Mouse (Mus musculus) liver, embryonic 11.5 days (tissue): Measurements from ENCODE around the gene Wnt10b. TPM values are rescaled to one million over a fixed set of nuclear protein-coding genes. Genes with fewer than 3 reads are reported as not detected.

ENCODE experiments used
- ATAC-seq: fragments of 200-750 bp; cut with Nextera tagmentation; replicated peaks from 2 replicates; pipeline ENCODE4 v1.8.0; 2017; ENCODE audit warnings: moderate number of reproducible peaks, mild to moderate bottlenecking, moderate TSS enrichment, moderate library complexity; ENCODE audit not compliant: low FRiP score
- DNase-seq: peaks from one replicate; pipeline ENCODE4 v3.0.0-alpha.2; 2017; ENCODE audit warnings: low spot score
- H3K27ac ChIP-seq: fragments of 300-500 bp; sonication (generic); 2 replicates; pipeline ENCODE4 v1.5.1; 2014; ENCODE audit warnings: mild to moderate bottlenecking, low read depth, low read length, control low read depth
- H3K27me3 ChIP-seq: fragments of 300-500 bp; sonication (generic); replicated peaks from 2 replicates; pipeline ENCODE4 v1.6.1; 2014; ENCODE audit warnings: low read length, mixed read lengths; ENCODE audit not compliant: control insufficient read depth, insufficient read depth
- H3K36me3 ChIP-seq: fragments of 300-500 bp; sonication (generic); 2 replicates; pipeline ENCODE4 v1.6.1; 2014; ENCODE audit warnings: mild to moderate bottlenecking, low read length, moderate library complexity, mixed read lengths; ENCODE audit not compliant: control insufficient read depth, insufficient read depth
- H3K4me1 ChIP-seq: fragments of 300-500 bp; sonication (generic); replicated peaks from 2 replicates; pipeline ENCODE4 v1.6.1; 2014; ENCODE audit warnings: low read length, mixed read lengths; ENCODE audit not compliant: control insufficient read depth, insufficient read depth
- H3K4me2 ChIP-seq: fragments of 300-500 bp; sonication (generic); 2 replicates; pipeline ENCODE4 v1.6.1; 2014; ENCODE audit warnings: mild to moderate bottlenecking, control low read depth, moderate library complexity
- H3K4me3 ChIP-seq: fragments of 300-500 bp; sonication (generic); 2 replicates; pipeline ENCODE4 v1.5.1; 2014; ENCODE audit warnings: low read depth, low read length, control low read depth
- H3K9ac ChIP-seq: fragments of 300-500 bp; sonication (generic); 2 replicates; pipeline ENCODE4 v1.6.1; 2014; ENCODE audit warnings: low read depth, low read length, control low read depth
- H3K9me3 ChIP-seq: fragments of 300-500 bp; sonication (generic); 2 replicates; pipeline ENCODE4 v1.6.1; 2016; ENCODE audit warnings: low read length, inconsistent platforms, mixed read lengths; ENCODE audit not compliant: control insufficient read depth
- WGBS: fragments of 180-500 bp; shearing (Covaris S2); extraction: QIAGEN DNeasy Blood & Tissue Kit; methylation state at CpG from one replicate; pipeline ENCODE4 v1.1.7; 2014; 5-methylcytosine and 5-hydroxymethylcytosine counted together
- polyA plus RNA-seq: library from polyadenylated mRNA; unstranded; fragments of >200 nt; fragmentation: Nextera tagmentation; extraction: Ambion mirVana; gene quantifications from 2 replicates; pipeline ENCODE4 v1.2.1, GENCODE M21; 2014

Wnt10b gene
- polyA plus RNA-seq, 1 experiment from 2014 or later = not detected

DNA sequence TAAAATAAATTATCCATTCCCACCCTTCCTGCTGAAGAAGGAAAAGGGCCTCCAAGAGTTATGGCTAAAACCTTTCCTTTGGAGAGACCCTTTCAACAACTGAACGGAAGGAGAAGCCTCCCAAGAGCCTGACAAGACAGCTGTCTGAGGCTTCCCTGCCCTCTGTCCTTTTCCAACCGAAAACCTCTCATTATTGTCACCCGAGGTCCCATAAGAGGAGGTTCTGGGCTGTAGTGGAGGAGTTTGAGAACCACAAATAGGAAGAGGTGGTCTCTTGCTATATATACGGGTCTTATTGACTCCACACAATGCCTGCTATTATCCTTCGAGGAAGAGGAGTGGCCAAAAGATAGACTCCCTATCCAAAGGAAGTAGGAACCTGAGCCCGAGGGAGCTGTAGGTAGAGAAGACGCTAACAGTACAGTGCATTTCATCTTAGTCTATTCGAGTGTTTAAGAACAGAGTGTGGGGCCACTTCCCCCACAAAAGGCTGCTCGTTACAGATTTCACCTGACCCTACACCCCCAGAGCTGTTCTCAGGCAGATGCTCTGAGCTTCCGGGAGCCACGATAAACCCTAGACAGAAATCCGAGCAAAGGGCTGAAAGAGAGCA is 6.0 kb downstream of the Wnt10b start:
- no peak for DNase-seq

DNA sequence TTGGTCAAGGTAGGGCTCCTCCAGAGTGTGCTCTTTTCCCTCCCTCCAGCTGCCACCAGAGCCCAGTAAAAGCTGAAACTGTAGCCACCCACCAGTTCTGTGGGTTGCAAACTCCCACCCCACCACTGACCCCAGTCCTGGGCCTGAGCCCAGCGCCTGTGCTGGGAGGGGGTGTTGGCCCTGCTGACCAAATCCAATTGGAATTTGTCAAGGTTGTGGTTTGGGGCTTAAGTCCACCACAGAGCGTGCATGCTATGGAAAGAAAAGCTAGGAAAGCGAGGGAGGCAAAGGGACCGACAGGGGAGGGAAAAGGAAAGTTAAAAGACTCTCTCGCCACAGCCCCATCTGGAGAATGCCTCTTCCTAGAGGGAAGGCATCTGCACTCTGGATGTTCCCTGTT is 9.7 kb downstream of the Wnt10b start:
- no peak for ATAC-seq
- Histone ChIP-seq H3K27me3 (peaks cover 48% of the 10 kb centered on the region), H3K9ac (no peak overlapping the region)

More for the DNA sequence above, 6.0 kb downstream of the Wnt10b start:
- Histone ChIP-seq H3K9ac (no peak overlapping the region), H3K4me1 (peaks cover 27% of the 10 kb centered on the region), H3K27me3 (peaks cover 78% of the 10 kb centered on the region), H3K36me3 (no peaks in the 10 kb centered on the region), H3K4me3 (peak overlapping the region; percentile 46), H3K4me2 (peak overlapping the region; percentile 70), H3K27ac (no peak overlapping the region), H3K9me3 (no peaks in the 10 kb centered on the region)
- WGBS = 6% methylated on average over 12 of the region's 12 CpGs
- no peak for ATAC-seq

DNA sequence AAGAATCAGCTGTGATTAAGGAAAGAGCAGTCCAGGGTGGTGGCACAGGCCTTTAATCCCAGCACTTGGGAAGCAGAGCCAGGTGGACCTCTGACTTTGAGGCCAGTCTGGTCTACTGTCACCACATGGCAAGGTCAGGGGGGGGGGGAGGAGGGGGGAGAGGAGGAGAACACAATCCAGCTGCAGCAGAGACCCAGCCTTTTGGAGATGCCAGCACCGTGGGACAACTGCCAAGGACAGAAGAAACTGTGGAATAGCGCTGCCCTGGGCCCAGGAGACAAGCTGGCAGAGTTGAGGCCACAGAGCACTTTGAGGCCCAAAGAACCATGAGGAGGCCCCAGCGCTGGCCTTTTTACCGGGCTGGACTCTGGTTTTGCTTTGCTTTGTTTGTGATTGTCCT is 12.0 kb downstream of the Wnt10b start:
- Histone ChIP-seq H3K4me3 (no peak overlapping the region), H3K36me3 (no peaks in the 10 kb centered on the region), H3K9me3 (no peaks in the 10 kb centered on the region), H3K4me2 (no peak overlapping the region), H3K9ac (no peak overlapping the region), H3K27ac (no peak overlapping the region), H3K27me3 (peaks cover 26% of the 10 kb centered on the region), H3K4me1 (peaks cover 14% of the 10 kb centered on the region)
- 77% methylated on average over 4 of the region's 4 CpGs for WGBS
- ATAC-seq = no peak
- DNase-seq = no peak

More for the DNA sequence above, 9.7 kb downstream of the Wnt10b start:
- no peaks in the 10 kb centered on the region for H3K9me3 ChIP-seq
- H3K4me2 ChIP-seq = no peak overlapping the region
- DNase-seq = no peak
- H3K4me3 ChIP-seq = no peak overlapping the region
- H3K36me3 ChIP-seq = no peaks in the 10 kb centered on the region
- H3K4me1 ChIP-seq = peaks cover 18% of the 10 kb centered on the region
- WGBS = 32% methylated on average over 5 of the region's 5 CpGs
- no peak overlapping the region for H3K27ac ChIP-seq

DNA sequence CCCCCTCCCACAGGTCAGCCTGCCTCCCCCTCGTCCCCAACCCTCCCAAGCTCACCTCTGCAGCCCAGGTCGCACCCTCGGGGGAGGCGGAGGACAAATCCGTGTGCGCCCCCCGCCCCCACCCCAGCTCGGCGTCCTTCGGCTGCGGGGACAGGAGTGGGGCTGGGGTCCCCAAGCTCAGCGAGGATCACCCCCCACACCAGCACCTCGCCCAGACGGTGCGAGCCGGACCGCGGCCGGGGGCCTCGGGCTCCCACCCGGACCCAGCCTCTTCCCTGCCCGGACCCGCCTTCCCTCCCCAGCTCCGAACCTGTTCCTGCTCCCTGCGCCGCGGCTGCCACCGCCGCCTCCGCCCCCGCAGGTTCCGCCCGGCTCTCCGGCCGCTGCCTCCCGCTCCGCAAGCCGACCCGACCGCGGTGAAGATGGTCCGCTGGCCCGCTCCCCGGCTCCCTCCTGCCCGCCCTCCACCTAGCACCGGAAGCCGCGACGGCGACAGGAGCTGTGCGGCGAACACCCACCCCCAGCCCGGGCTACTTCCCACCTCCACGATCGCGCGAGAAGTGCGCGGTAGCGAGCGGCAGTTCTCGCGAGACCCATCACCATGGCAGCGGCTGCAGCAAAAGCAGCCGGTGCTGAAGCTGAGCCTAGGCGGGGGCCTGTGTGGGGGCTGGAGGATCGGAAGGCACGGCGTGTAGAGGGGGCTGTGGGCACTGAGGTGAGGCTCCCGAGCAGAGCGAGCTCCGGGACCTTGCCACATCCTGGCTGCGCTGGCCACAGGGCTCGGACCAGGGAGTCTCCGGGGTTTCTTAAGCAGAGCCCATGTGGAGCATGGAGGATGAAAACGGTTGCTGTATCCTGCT is 15.1 kb downstream of the Wnt10b start, which contains the start of gene Arf3:
TSS of gene Arf3 (minus strand) at position 545 of the 860 bp plus-strand sequence.
- peaks cover 10% of the 10 kb centered on the region for H3K27me3 ChIP-seq
- H3K36me3 ChIP-seq = peaks cover 14% of the 10 kb centered on the region; the same call in 1 of the 2 replicates
- peak within 1 kb of the TSS; percentile 99 for H3K4me3 ChIP-seq
- peak within 1 kb of the TSS; percentile 90 for H3K9ac ChIP-seq
- ATAC-seq (peak; percentile 92), DNase-seq (peak; percentile 94)
- WGBS = under 1% methylated on average over 75 of the region's 76 CpGs
- H3K27ac ChIP-seq = peak within 1 kb of the TSS; percentile 74
- peaks cover 14% of the 10 kb centered on the region for H3K4me1 ChIP-seq
- H3K9me3 ChIP-seq = no peaks in the 10 kb centered on the region
- peak within 1 kb of the TSS; percentile 98 for H3K4me2 ChIP-seq

DNA sequence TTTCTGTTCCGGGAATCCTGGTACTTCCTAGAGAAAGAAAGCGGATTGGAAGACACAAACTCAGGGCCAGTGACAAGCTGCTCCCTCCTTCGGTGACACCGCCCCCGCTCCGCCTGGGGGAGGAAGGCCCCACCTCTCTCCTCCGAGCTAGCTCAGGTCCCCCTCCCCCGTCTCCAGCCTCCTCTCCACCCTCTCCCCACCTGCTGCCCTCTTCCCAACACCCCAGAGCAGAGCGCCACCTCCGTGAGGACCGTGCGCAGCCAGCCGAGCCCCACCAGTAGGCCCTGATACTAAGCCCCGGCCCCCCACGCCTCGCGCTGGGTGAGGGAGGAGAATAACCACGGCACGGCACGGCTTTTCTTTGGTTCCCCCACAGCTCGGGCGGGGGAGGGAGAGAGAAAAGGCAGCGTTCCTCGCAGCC is 15.7 kb downstream of the Wnt10b start:
- Histone ChIP-seq H3K4me3 (peak overlapping the region; percentile 99), H3K9ac (peak overlapping the region; percentile 90), H3K36me3 (peaks cover 14% of the 10 kb centered on the region; the same call in 1 of the 2 replicates), H3K27ac (peak overlapping the region; percentile 74), H3K9me3 (no peaks in the 10 kb centered on the region), H3K4me2 (peak overlapping the region; percentile 98), H3K27me3 (peaks cover 7% of the 10 kb centered on the region; the same call in 1 of the 2 replicates), H3K4me1 (peaks cover 14% of the 10 kb centered on the region)
- peak; percentile 76 for ATAC-seq
- 2% methylated on average over 21 of the region's 24 CpGs for WGBS
- peak; percentile 78 for DNase-seq

DNA sequence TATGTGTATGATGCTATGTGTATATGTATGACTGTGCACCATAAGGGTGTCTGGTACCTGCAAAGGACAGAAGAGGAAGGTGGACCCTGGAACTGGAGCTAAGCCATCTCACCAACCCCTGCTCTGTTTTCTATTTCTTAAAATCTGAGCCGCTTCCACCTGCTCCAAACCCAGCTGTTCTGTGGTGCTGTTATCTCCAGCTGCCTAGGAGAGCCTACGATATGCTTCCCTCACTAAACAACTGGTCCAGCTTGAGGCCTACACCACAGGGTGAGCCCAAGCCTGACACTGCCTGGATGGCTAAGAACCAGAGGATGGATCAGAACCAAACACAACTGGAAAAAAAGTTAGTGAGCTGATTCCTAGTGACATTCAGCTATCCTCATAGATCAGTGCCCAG is 23.8 kb downstream of the Wnt10b start:
- Histone ChIP-seq H3K4me2 (no peak overlapping the region), H3K4me3 (no peak overlapping the region), H3K9ac (no peak overlapping the region), H3K4me1 (peaks cover 8% of the 10 kb centered on the region; the same call in 1 of the 2 replicates), H3K9me3 (no peaks in the 10 kb centered on the region), H3K27me3 (no peaks in the 10 kb centered on the region), H3K36me3 (peaks cover 12% of the 10 kb centered on the region; the same call in 1 of the 2 replicates), H3K27ac (no peak overlapping the region)
- DNase-seq = no peak
- WGBS = 67% methylated on average over 2 of the region's 2 CpGs
- no peak for ATAC-seq

DNA sequence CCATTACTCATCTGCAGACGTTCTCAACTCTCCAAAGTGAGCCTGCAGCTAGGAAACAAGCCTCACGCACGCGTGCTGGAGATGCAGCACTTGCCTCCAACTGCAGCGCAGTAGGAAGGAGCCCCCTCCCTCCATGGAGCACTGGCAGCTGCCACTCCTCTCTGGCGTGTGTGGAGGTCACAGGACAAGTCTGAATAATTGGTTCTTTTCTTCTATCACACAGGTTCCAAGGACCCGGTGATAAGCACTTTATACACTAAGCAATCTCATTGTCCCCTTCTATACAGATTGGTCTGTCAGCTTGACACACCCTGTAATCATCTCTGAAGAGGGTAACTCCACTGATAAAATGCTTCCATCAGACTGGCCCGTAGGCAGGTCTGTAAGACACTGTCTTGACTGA is 24.9 kb downstream of the Wnt10b start:
- no peaks in the 10 kb centered on the region for H3K9me3 ChIP-seq
- no peak overlapping the region for H3K4me3 ChIP-seq
- no peak overlapping the region for H3K4me2 ChIP-seq
- no peak overlapping the region for H3K9ac ChIP-seq
- peaks cover 6% of the 10 kb centered on the region; the same call in 1 of the 2 replicates for H3K36me3 ChIP-seq
- WGBS = 63% methylated on average over 8 of the region's 8 CpGs
- no peak overlapping the region for H3K27ac ChIP-seq
- DNase-seq = no peak
- ATAC-seq = peak; percentile 85
- no peaks in the 10 kb centered on the region for H3K27me3 ChIP-seq
- peaks cover 8% of the 10 kb centered on the region; the same call in 1 of the 2 replicates for H3K4me1 ChIP-seq

DNA sequence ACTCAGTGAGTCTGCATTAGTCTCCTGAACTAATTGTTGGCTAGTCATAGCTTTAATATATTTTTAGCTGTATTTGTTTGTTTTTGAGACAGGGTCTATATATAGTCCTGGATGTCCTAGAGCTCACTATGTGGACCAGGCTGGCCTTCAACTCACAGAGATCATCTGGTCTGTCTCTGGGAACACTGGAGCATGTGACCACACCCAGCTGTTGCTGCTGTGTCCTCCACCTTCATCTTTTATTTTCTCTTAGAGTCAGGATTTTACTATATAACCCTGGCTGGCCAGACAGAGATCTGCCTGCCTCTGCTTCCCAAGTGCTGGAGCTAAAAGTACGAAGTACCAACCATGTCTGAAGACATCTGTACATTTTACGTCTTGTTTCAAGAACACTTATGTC is 28.9 kb downstream of the Wnt10b start:
- Histone ChIP-seq H3K4me2 (no peak overlapping the region), H3K4me1 (peaks cover 8% of the 10 kb centered on the region; the same call in 1 of the 2 replicates), H3K9me3 (no peaks in the 10 kb centered on the region), H3K4me3 (no peak overlapping the region), H3K9ac (no peak overlapping the region), H3K36me3 (0 out of 2 replicates have a peak, but pooled peaks cover 6% of the 10 kb centered on the region), H3K27me3 (no peaks in the 10 kb centered on the region), H3K27ac (no peak overlapping the region)
- ATAC-seq (no peak), DNase-seq (no peak)
- 91% methylated on average over 2 of the region's 2 CpGs for WGBS
